Mouse (Mus musculus) forebrain, embryonic 12.5 days (tissue): ENCODE measurements at regions not wholly inside any gene's neighbourhood (a gene's known extent, or its start where the extent isn't known, plus 50 kb on each side); places are given as distances from the start of the nearest gene placed in this dataset.
A peak's percentile ranks its signal among the peaks of the same experiment; 100 is the strongest.

Experiments used
- ATAC-seq: fragments of 200-750 bp; cut with Nextera tagmentation; 2 replicates; pipeline ENCODE4 v1.8.0; 2017; ENCODE audit warnings: moderate TSS enrichment; ENCODE audit not compliant: low FRiP score
- H3K27ac ChIP-seq: fragments of 300-500 bp; sonication (generic); 2 replicates; pipeline ENCODE4 v1.5.1; 2016; ENCODE audit warnings: mild to moderate bottlenecking
- H3K27me3 ChIP-seq: fragments of 300-500 bp; sonication (generic); 2 replicates; pipeline ENCODE4 v1.6.1; 2016; ENCODE audit warnings: mild to moderate bottlenecking
- H3K36me3 ChIP-seq: fragments of 300-500 bp; sonication (generic); replicated peaks from 2 replicates; pipeline ENCODE4 v1.6.1; 2016; ENCODE audit warnings: mild to moderate bottlenecking
- H3K4me1 ChIP-seq: fragments of 300-500 bp; sonication (generic); 2 replicates; pipeline ENCODE4 v1.6.1; 2016
- H3K4me2 ChIP-seq: fragments of 300-500 bp; sonication (generic); 2 replicates; pipeline ENCODE4 v1.6.1; 2016; ENCODE audit warnings: mild to moderate bottlenecking, moderate library complexity
- H3K4me3 ChIP-seq: fragments of 300-500 bp; sonication (generic); replicated peaks from 2 replicates; pipeline ENCODE4 v1.5.1; 2016; ENCODE audit warnings: mild to moderate bottlenecking
- H3K9ac ChIP-seq: fragments of 300-500 bp; sonication (generic); 2 replicates; pipeline ENCODE4 v1.6.1; 2016; ENCODE audit warnings: mild to moderate bottlenecking
- H3K9me3 ChIP-seq: fragments of 300-500 bp; sonication (generic); 2 replicates; pipeline ENCODE4 v1.6.1; 2016
- WGBS: fragments of 180-500 bp; shearing (Covaris S2); methylation state at CpG from one replicate; pipeline ENCODE4 v1.1.7; 2016; 5-methylcytosine and 5-hydroxymethylcytosine counted together

DNA sequence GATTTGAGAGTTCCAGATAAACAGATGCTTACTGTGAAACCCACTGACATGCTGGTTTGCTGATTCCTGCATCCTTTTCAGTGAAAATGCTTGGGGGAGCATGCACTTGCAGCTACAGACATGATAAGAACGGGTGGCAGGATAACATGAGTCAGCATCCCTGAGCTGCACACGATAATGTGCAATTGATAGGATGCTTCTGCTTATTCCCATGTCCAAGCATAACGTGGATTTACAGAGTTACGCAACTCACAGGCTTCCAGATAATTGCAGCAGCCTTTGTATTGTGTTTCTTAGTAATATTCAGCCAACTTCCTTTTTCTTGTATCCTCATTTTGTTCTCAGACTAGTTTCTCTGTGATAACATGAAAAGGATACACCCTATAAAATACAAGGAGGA lies 245.7 kb downstream of the Flrt2 start:
- H3K4me2 ChIP-seq = no peak overlapping the region
- H3K4me1 ChIP-seq = no peaks in the 10 kb centered on the region
- H3K9me3 ChIP-seq = no peaks in the 10 kb centered on the region
- no peaks in the 10 kb centered on the region for H3K27me3 ChIP-seq
- no peak overlapping the region for H3K4me3 ChIP-seq
- no peak overlapping the region for H3K9ac ChIP-seq
- no peak for ATAC-seq
- 85% methylated on average over 4 of the region's 4 CpGs for WGBS
- no peaks in the 10 kb centered on the region for H3K36me3 ChIP-seq
- no peak overlapping the region for H3K27ac ChIP-seq

DNA sequence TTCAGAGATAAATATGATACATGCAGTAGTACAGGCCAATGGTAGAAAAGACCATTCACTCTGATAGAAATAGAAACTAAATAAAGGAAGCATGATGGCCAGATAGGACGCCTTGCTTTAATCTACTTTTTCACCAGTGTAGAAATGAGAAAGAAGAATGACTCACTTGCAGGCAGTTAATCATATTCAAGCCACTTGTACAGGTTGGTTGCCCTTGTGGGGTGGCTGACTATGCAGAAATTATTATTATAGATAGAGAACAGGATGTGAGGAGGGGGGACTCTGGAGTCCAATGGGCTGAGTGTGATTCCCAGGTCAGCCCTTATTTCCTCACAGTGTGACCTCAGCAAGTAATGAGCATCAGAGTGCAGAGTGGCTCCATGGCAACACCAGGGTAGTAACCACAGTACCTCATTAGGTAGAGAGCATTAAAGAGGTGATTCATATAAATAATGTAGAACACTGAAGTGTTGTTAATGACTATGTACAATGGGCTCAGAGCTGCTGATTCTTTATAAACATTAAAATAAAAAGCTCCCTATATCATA lies 248.5 kb downstream of the Flrt2 start:
- ATAC-seq = peak; percentile 27; the same call in 1 of the 2 replicates
- no peak overlapping the region for H3K4me3 ChIP-seq
- no peak overlapping the region for H3K9ac ChIP-seq
- no peaks in the 10 kb centered on the region for H3K27me3 ChIP-seq
- 69% methylated on average over 1 of the region's 1 CpGs for WGBS
- H3K4me1 ChIP-seq = no peaks in the 10 kb centered on the region
- no peaks in the 10 kb centered on the region for H3K36me3 ChIP-seq
- H3K9me3 ChIP-seq = no peaks in the 10 kb centered on the region
- H3K27ac ChIP-seq = no peak overlapping the region
- H3K4me2 ChIP-seq = no peak overlapping the region

DNA sequence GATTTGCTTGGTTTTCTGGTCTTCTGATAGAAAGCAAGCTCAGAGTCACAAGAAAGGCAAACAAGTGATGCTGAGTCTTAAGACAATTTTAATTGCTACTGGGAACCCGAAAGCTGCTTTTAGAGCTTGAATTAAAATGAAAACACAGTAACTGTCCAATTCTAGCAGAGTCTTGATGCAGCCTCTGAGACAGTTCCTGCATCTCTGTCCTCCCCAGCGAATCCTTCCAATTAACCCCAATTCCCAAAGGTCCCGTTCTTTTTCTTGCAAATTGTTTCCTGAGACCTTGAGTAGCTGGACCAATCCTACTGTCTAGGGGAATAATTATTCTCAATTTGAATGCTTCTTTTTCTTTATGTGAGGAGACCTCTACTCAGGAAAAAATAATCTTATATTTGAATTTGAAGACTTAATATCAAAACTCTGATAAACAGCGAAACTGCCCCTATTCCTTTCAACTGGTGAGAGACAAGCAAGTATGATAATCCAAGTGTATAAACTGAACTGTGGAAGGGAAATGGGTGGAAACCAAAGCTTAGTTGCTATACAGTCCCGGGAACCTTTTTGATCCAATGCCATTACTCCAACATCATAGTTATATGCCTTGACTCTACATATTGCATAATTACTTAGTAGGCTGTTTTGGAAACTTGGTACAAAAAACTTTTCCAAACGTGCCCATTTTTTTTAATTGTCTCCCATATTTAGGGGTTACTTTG lies 267.9 kb downstream of the Flrt2 start:
- ATAC-seq = peak; percentile 51; the same call in 1 of the 2 replicates
- no peaks in the 10 kb centered on the region for H3K4me1 ChIP-seq

DNA sequence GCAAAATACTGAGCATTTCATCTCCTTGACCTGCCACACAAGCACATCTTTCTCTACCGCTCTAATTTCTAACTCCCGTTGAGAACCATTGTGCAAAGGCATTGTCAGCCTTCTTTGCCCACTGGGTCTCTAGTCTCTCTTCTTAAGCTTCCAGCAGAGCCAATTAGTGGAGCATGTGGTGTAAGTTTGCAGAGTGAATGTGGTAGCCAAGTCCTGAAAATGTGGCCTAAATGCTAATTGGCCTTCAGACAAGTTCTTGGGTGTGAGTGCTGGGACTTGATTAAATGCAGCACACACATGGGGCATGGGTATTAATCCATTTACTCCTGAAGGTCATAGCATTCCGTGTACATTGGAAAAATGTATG lies 268.5 kb downstream of the Flrt2 start:
- Histone ChIP-seq H3K9me3 (no peaks in the 10 kb centered on the region), H3K27ac (no peak overlapping the region), H3K4me3 (no peak overlapping the region), H3K9ac (no peak overlapping the region), H3K27me3 (0 out of 2 replicates have a peak, but pooled peaks cover 3% of the 10 kb centered on the region), H3K4me1 (no peaks in the 10 kb centered on the region), H3K4me2 (no peak overlapping the region), H3K36me3 (no peaks in the 10 kb centered on the region)
- 6% methylated on average over 3 of the region's 3 CpGs for WGBS
- peak; percentile 84; the same call in 1 of the 2 replicates for ATAC-seq

More for the DNA sequence above, 267.9 kb downstream of the Flrt2 start:
- H3K36me3 ChIP-seq = no peaks in the 10 kb centered on the region
- H3K4me2 ChIP-seq = no peak overlapping the region
- 0 out of 2 replicates have a peak, but pooled peaks cover 3% of the 10 kb centered on the region for H3K27me3 ChIP-seq
- no peak overlapping the region for H3K27ac ChIP-seq
- H3K4me3 ChIP-seq = no peak overlapping the region
- H3K9me3 ChIP-seq = no peaks in the 10 kb centered on the region
- 19% methylated on average over 6 of the region's 6 CpGs for WGBS
- no peak overlapping the region for H3K9ac ChIP-seq

DNA sequence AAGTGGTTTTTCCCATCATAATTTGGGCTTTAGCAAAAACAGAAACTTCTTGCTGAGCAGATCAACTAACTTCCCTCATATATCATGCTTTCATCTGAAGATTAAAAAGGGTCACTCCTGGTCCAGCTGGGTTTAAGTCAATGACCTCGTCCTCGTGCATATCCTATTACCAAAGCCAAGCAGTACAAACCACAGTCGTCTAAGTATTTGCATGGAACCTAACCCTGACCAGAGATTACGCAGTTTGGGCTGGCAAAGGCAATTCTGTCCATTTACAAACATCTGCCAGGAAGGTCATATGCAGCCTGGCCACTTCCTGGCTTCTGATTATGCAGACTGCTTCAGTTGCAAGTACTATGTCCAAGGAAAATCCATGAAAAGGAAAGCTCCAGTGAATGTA lies 270.8 kb downstream of the Flrt2 start:
- H3K36me3 ChIP-seq = no peaks in the 10 kb centered on the region
- WGBS = 71% methylated on average over 4 of the region's 4 CpGs
- H3K4me2 ChIP-seq = no peak overlapping the region
- no peak overlapping the region for H3K9ac ChIP-seq
- H3K27ac ChIP-seq = no peak overlapping the region
- H3K9me3 ChIP-seq = no peaks in the 10 kb centered on the region
- H3K4me3 ChIP-seq = no peak overlapping the region
- no peaks in the 10 kb centered on the region for H3K4me1 ChIP-seq
- 0 out of 2 replicates have a peak, but pooled peaks cover 3% of the 10 kb centered on the region for H3K27me3 ChIP-seq
- ATAC-seq = no peak

DNA sequence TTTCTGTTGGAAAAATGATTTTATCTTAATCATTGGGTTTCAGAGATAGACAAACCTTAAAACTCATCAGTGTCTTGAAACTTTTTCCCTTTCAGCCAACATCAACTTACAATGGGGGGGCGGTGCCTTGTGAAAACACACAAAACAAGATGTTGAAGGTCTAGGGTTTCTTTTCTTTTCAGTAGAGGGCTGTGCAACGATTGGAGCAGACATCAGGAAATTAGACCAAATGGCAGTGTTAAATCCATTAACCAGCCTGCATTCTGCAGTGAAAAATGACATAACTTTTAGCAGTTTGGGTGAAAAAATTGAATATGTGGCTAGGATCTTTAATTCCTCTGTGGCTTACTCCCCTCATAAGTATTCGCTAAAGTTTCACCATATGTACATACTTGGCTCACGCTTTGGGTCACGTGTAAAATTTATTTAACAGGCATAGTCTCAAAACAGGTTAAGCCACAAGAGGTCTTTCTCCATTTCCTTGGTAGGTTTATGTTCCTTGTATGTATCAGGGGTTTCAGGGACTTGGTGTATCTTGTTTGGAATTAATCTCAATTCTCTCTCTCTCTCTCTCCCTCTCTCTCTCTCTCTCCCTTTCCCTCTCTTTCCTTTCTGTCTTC lies 296.8 kb downstream of the Flrt2 start:
- Histone ChIP-seq H3K27me3 (no peaks in the 10 kb centered on the region), H3K4me2 (no peak overlapping the region), H3K4me3 (no peak overlapping the region), H3K9me3 (no peaks in the 10 kb centered on the region), H3K4me1 (no peaks in the 10 kb centered on the region), H3K9ac (no peak overlapping the region), H3K36me3 (no peaks in the 10 kb centered on the region), H3K27ac (no peak overlapping the region)
- 77% methylated on average over 5 of the region's 5 CpGs for WGBS
- ATAC-seq = no peak

DNA sequence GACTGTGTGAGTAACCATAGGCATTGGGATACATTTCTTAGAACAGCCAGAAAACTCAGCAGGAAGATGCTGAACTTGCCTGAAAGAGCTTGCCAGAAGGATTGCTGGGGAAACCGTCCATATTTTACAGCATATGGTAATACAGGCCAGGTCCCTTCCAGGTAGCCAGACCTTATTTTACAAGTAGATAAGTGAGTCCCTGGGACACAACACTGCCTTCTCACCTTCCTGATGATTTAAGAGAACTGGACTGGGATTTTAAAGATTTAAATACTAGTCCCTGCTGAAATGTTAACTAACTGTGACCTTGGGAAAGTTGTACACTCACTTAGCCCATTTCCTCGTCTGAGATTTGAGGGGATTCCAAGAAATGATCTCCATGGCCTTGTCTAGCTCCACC lies 302.9 kb downstream of the Flrt2 start:
- Histone ChIP-seq H3K36me3 (no peaks in the 10 kb centered on the region), H3K9ac (no peak overlapping the region), H3K27me3 (no peaks in the 10 kb centered on the region), H3K27ac (no peak overlapping the region), H3K4me1 (no peaks in the 10 kb centered on the region), H3K9me3 (no peaks in the 10 kb centered on the region), H3K4me3 (no peak overlapping the region), H3K4me2 (no peak overlapping the region)
- no peak for ATAC-seq
- 81% methylated on average over 2 of the region's 2 CpGs for WGBS

DNA sequence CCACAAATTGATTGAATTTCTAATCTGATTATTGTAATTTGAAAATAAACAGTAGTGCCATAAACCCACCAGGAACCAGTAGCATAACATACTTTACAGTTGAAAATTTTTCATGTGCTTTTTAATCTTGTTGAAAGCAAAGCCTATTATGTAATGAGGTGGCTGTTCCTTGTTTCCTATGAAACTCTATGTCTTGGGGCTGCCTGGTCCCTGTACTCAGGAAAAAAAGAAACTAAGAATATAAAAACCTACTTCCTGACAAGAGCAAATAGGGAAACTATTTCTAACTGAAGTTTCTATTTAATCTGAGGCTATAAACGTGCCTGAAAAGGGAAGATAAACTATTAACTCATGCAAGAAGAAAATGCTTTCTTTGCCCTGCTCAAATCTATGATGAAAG lies 338.2 kb downstream of the Flrt2 start:
- Histone ChIP-seq H3K4me3 (no peak overlapping the region), H3K27me3 (no peaks in the 10 kb centered on the region), H3K27ac (no peak overlapping the region), H3K9me3 (no peaks in the 10 kb centered on the region), H3K4me1 (no peaks in the 10 kb centered on the region), H3K36me3 (no peaks in the 10 kb centered on the region), H3K9ac (no peak overlapping the region), H3K4me2 (no peak overlapping the region)
- no peak for ATAC-seq
- 48% methylated on average over 1 of the region's 1 CpGs for WGBS

DNA sequence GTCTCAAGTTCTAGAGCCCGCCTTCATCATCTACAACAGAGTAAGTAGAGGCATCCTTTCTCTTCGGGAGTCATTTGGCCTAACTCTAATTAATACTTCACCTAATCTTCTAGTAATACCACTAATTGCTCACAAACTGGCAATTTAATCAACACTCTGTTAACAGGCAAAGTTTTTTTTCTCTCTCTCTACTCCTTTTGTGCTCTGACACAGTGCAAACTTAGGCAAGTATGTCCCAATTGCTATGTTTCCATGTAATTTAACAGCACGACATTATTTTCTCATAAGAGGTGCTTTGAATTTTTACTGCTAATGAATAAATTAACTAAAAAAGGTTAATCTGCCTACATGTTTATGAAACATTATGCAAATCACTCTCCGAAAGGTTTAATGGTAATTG lies 383.3 kb downstream of the Flrt2 start:
- H3K27me3 ChIP-seq = no peaks in the 10 kb centered on the region
- 51% methylated on average over 4 of the region's 4 CpGs for WGBS
- no peak overlapping the region for H3K4me2 ChIP-seq
- H3K4me1 ChIP-seq = no peaks in the 10 kb centered on the region
- no peak for ATAC-seq
- H3K36me3 ChIP-seq = no peaks in the 10 kb centered on the region
- no peak overlapping the region for H3K9ac ChIP-seq
- no peak overlapping the region for H3K4me3 ChIP-seq
- H3K9me3 ChIP-seq = no peaks in the 10 kb centered on the region
- H3K27ac ChIP-seq = no peak overlapping the region

DNA sequence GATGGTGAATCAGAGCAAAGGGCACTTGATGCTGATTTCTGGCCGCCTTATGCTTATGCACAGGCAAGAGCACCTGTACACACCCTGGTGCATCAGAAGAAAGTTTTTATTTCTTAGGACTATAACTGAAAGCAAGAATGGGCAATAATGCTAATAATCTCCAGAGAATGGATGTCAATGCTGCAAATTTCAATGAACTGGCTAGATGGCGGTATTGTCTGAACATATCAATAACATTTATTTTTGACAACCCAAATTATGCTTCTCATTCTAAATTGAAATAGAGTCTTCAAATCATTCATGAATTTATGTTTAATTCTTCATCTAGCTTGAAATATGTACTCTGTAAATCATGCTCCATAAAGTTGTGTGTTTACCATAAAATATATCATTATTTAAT lies 399.0 kb downstream of the Flrt2 start:
- WGBS = 96% methylated on average over 2 of the region's 2 CpGs

DNA sequence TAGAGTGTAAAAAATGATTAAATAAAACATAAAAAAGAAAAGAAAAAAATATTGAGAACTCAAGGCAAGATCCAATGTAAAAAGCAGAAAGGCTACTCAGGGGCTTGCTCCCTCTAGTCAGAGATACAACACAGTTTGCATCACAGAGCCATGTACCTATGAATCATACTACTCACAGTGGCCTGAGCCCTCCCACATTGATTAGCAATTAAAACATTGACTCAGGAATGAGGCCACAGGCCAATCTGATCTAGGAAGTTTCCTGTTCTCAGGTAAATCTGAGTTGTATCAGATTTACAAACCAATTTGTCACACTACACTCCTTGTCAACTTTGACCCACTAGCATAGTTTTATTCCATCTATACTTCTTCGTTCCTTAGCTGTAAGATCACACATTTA lies 414.2 kb downstream of the Flrt2 start:
- H3K9ac ChIP-seq = no peak overlapping the region
- no peak overlapping the region for H3K4me3 ChIP-seq
- no peak overlapping the region for H3K27ac ChIP-seq
- H3K9me3 ChIP-seq = no peaks in the 10 kb centered on the region
- no peak overlapping the region for H3K4me2 ChIP-seq
- H3K4me1 ChIP-seq = no peaks in the 10 kb centered on the region
- ATAC-seq = no peak
- 88% methylated on average over 1 of the region's 1 CpGs for WGBS
- no peaks in the 10 kb centered on the region for H3K27me3 ChIP-seq
- no peaks in the 10 kb centered on the region for H3K36me3 ChIP-seq

More for the DNA sequence above, 399.0 kb downstream of the Flrt2 start:
- Histone ChIP-seq H3K4me2 (no peak overlapping the region), H3K27me3 (no peaks in the 10 kb centered on the region), H3K27ac (no peak overlapping the region), H3K9ac (no peak overlapping the region), H3K36me3 (no peaks in the 10 kb centered on the region), H3K4me3 (no peak overlapping the region), H3K4me1 (no peaks in the 10 kb centered on the region), H3K9me3 (no peaks in the 10 kb centered on the region)
- no peak for ATAC-seq

DNA sequence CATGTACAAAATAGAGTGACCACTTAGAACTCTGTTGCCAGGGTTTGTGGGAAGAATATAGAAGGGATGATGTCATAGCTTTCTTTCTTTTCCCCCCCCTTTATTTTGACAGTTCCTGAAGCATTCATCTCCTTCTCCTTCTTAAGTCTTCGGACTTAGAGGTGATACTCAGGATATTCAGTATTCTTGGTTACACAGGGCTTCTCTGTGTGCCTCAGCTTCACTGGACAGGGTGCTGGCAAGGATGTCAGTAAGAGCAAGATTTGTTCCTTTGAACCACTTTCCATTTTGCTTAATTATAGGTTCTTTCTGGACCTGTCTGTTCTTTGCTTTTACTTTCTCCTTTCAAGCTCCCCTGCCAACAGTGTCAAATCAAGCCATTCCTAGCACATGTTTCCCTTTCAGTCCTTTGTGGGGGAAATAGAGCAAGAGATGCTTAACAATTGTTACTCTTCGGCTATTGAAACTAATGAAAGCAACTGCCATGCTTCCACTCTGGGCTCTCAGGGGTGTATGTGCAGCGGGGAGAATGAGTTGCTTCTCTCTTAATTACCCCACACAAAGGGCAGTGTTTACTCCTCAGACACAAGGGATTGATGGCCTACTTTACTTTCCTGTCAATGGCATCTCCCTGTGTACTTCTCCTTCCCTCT lies 422.8 kb downstream of the Flrt2 start:
- ATAC-seq = peak; percentile 92
- 11% methylated on average over 3 of the region's 3 CpGs for WGBS
- no peak overlapping the region for H3K9ac ChIP-seq

More for the DNA sequence above, 422.8 kb downstream of the Flrt2 start:
- Histone ChIP-seq H3K27ac (peak overlapping the region; percentile 42; the same call in 1 of the 2 replicates), H3K4me1 (peaks cover 10% of the 10 kb centered on the region), H3K4me3 (no peak overlapping the region), H3K27me3 (no peaks in the 10 kb centered on the region), H3K4me2 (no peak overlapping the region), H3K36me3 (no peaks in the 10 kb centered on the region), H3K9me3 (no peaks in the 10 kb centered on the region)
